Mouse (Mus musculus): ENCODE data around the gene Abi3bp.

GRCm38 (mm10) chr16:56696448-56696847 is 218.8 kb downstream of the Abi3bp start:
- TF ChIP-seq ZNF384 (IDR thresholded peaks at IDR 0.05; ENCODE audit: low read depth, low read length) (no peak), HCFC1 (IDR thresholded peaks at IDR 0.05; ENCODE audit: borderline replicate concordance, insufficient read depth, low read length) (no peak), CHD2 (IDR thresholded peaks at IDR 0.05; ENCODE audit: low read depth, low read length) (no peak), ZC3H11A (IDR thresholded peaks at IDR 0.05; ENCODE audit: borderline replicate concordance, low read depth, low read length) (no peak), MAFK (IDR thresholded peaks at IDR 0.05; ENCODE audit: insufficient read depth, low read depth, low read length) (no peak)
